Mouse (Mus musculus): ENCODE data around the gene Nlrc5. TPM values are rescaled to one million over a fixed set of nuclear protein-coding genes. Genes with fewer than 3 reads are reported as not detected.

The Nlrc5 gene
- 0.13 and 0.29 TPM in 2 replicates for polyA plus RNA-seq (2015; fragmentation: Nextera tagmentation; extraction: Ambion mirVana)

- Histone ChIP-seq H3K27me3 (peaks cover 32% of the 10 kb centered on the region), H3K9ac (peak within 1 kb of the TSS; percentile 66), H3K27ac (no peak within 1 kb of the TSS), H3K36me3 (no peaks in the 10 kb centered on the region), H3K4me3 (peak within 1 kb of the TSS; percentile 43), H3K9me3 (no peaks in the 10 kb centered on the region), H3K4me1 (replicated peaks) (peaks cover 10% of the 10 kb centered on the region), H3K4me2 (peak within 1 kb of the TSS; percentile 78)
- WGBS, result 3% methylated on average over 29 of the region's 29 CpGs
- ATAC-seq (ENCODE audit: low FRiP score), result no peak; the same call in 1 of the 2 replicates
Measured at GRCm38 (mm10) chr8:94433981-94434466, at the start of gene Nlrc5. Nlrc5 (plus strand) TSS chr8:94434356.

- WGBS, result 26% methylated on average over 20 of the region's 20 CpGs
- H3K27me3 ChIP-seq, result no peaks in the 10 kb centered on the region
- H3K9me3 ChIP-seq, result no peaks in the 10 kb centered on the region
- H3K4me1 ChIP-seq (replicated peaks), result peaks cover 22% of the 10 kb centered on the region
- H3K9ac ChIP-seq, result peak overlapping the region; percentile 92
- peak overlapping the region; percentile 84 for H3K4me3 ChIP-seq
- H3K4me2 ChIP-seq, result peak overlapping the region; percentile 89
- peak overlapping the region; percentile 96 for H3K27ac ChIP-seq
- peaks cover 15% of the 10 kb centered on the region for H3K36me3 ChIP-seq
- ATAC-seq (ENCODE audit: low FRiP score), result no peak; the same call in none of the 2 replicates
Measured at GRCm38 (mm10) chr8:94385506-94386213, 48.5 kb upstream of the Nlrc5 start.

- ATAC-seq (ENCODE audit: low FRiP score), result peak; percentile 99
- Histone ChIP-seq H3K4me2 (peak within 1 kb of the TSS; percentile 89), H3K9me3 (no peaks in the 10 kb centered on the region), H3K4me3 (peak within 1 kb of the TSS; percentile 84), H3K4me1 (replicated peaks) (peaks cover 22% of the 10 kb centered on the region), H3K9ac (peak within 1 kb of the TSS; percentile 92), H3K27me3 (no peaks in the 10 kb centered on the region), H3K36me3 (peaks cover 22% of the 10 kb centered on the region), H3K27ac (peak within 1 kb of the TSS; percentile 96)
- under 1% methylated on average over 65 of the region's 65 CpGs for WGBS
Measured at GRCm38 (mm10) chr8:94386214-94387026, 47.7 kb upstream of the Nlrc5 start, which contains the start of gene Herpud1. Herpud1 (plus strand) TSS chr8:94386438.

GRCm38 (mm10) chr8:94387027-94387684, 47.0 kb upstream of the Nlrc5 start:
- peak overlapping the region; percentile 96 for H3K27ac ChIP-seq

GRCm38 (mm10) chr8:94387785-94388184, 46.4 kb upstream of the Nlrc5 start:
- ATAC-seq (ENCODE audit: low FRiP score), result no peak
- Histone ChIP-seq H3K27me3 (no peaks in the 10 kb centered on the region), H3K9me3 (no peaks in the 10 kb centered on the region), H3K4me3 (peak overlapping the region; percentile 84), H3K4me1 (replicated peaks) (peaks cover 22% of the 10 kb centered on the region), H3K9ac (peak overlapping the region; percentile 92), H3K36me3 (peaks cover 36% of the 10 kb centered on the region), H3K4me2 (peak overlapping the region; percentile 89), H3K27ac (no peak overlapping the region)
- 33% methylated on average over 6 of the region's 6 CpGs for WGBS

More at GRCm38 (mm10) chr8:94387027-94387684, 47.0 kb upstream of the Nlrc5 start:
- H3K27me3 ChIP-seq, result no peaks in the 10 kb centered on the region
- peaks cover 30% of the 10 kb centered on the region for H3K36me3 ChIP-seq
- peak; percentile 43 for ATAC-seq (ENCODE audit: low FRiP score)
- under 1% methylated on average over 25 of the region's 25 CpGs for WGBS
- no peaks in the 10 kb centered on the region for H3K9me3 ChIP-seq
- H3K4me3 ChIP-seq, result peak overlapping the region; percentile 84
- H3K9ac ChIP-seq, result peak overlapping the region; percentile 92
- H3K4me1 ChIP-seq (replicated peaks), result peaks cover 22% of the 10 kb centered on the region
- peak overlapping the region; percentile 89 for H3K4me2 ChIP-seq

- no peak overlapping the region for H3K27ac ChIP-seq
- H3K9ac ChIP-seq, result no peak overlapping the region
- H3K36me3 ChIP-seq, result peaks cover 50% of the 10 kb centered on the region
- no peaks in the 10 kb centered on the region for H3K27me3 ChIP-seq
- H3K4me3 ChIP-seq, result no peak overlapping the region
- 92% methylated on average over 6 of the region's 6 CpGs for WGBS
- H3K4me2 ChIP-seq, result no peak overlapping the region
- no peak for ATAC-seq (ENCODE audit: low FRiP score)
- no peaks in the 10 kb centered on the region for H3K9me3 ChIP-seq
- peaks cover 22% of the 10 kb centered on the region for H3K4me1 ChIP-seq (replicated peaks)
Measured at GRCm38 (mm10) chr8:94389531-94389930, 44.6 kb upstream of the Nlrc5 start.

GRCm38 (mm10) chr8:94390429-94390828, 43.7 kb upstream of the Nlrc5 start:
- no peaks in the 10 kb centered on the region for H3K9me3 ChIP-seq
- 98% methylated on average over 6 of the region's 6 CpGs for WGBS
- H3K27ac ChIP-seq, result no peak overlapping the region
- H3K4me2 ChIP-seq, result no peak overlapping the region
- peaks cover 59% of the 10 kb centered on the region for H3K36me3 ChIP-seq
- no peaks in the 10 kb centered on the region for H3K27me3 ChIP-seq
- ATAC-seq (ENCODE audit: low FRiP score), result no peak
- peaks cover 20% of the 10 kb centered on the region for H3K4me1 ChIP-seq (replicated peaks)
- H3K4me3 ChIP-seq, result no peak overlapping the region
- no peak overlapping the region for H3K9ac ChIP-seq

GRCm38 (mm10) chr8:94390910-94391309, 43.2 kb upstream of the Nlrc5 start:
- Histone ChIP-seq H3K4me1 (replicated peaks) (peaks cover 15% of the 10 kb centered on the region), H3K27me3 (no peaks in the 10 kb centered on the region), H3K36me3 (peaks cover 64% of the 10 kb centered on the region), H3K9ac (no peak overlapping the region), H3K27ac (no peak overlapping the region), H3K9me3 (no peaks in the 10 kb centered on the region), H3K4me3 (no peak overlapping the region), H3K4me2 (no peak overlapping the region)
- 97% methylated on average over 8 of the region's 8 CpGs for WGBS
- no peak for ATAC-seq (ENCODE audit: low FRiP score)

- 82% methylated on average over 12 of the region's 12 CpGs for WGBS
- H3K4me3 ChIP-seq, result no peak overlapping the region
- H3K4me2 ChIP-seq, result no peak overlapping the region
- H3K27me3 ChIP-seq, result no peaks in the 10 kb centered on the region
- peaks cover 75% of the 10 kb centered on the region for H3K36me3 ChIP-seq
- no peak for ATAC-seq (ENCODE audit: low FRiP score)
- H3K9ac ChIP-seq, result no peak overlapping the region
- H3K9me3 ChIP-seq, result no peaks in the 10 kb centered on the region
- no peak overlapping the region for H3K27ac ChIP-seq
- peaks cover 15% of the 10 kb centered on the region for H3K4me1 ChIP-seq (replicated peaks)
Measured at GRCm38 (mm10) chr8:94392147-94392546, 42.0 kb upstream of the Nlrc5 start.

- Histone ChIP-seq H3K27me3 (no peaks in the 10 kb centered on the region), H3K4me2 (no peak overlapping the region), H3K27ac (no peak overlapping the region), H3K36me3 (peaks cover 80% of the 10 kb centered on the region), H3K9ac (no peak overlapping the region), H3K4me3 (no peak overlapping the region), H3K4me1 (replicated peaks) (peaks cover 12% of the 10 kb centered on the region), H3K9me3 (no peaks in the 10 kb centered on the region)
- 85% methylated on average over 6 of the region's 6 CpGs for whole genome bisulfite sequencing
- ATAC-seq (ENCODE audit: low FRiP score), result no peak
Measured at GRCm38 (mm10) chr8:94392648-94393047, 41.5 kb upstream of the Nlrc5 start.

GRCm38 (mm10) chr8:94395851-94396540, 38.2 kb upstream of the Nlrc5 start:
- Histone ChIP-seq H3K27ac (no peak overlapping the region), H3K4me3 (no peak overlapping the region), H3K27me3 (no peaks in the 10 kb centered on the region), H3K4me1 (replicated peaks) (no peaks in the 10 kb centered on the region), H3K4me2 (no peak overlapping the region), H3K9ac (no peak overlapping the region), H3K9me3 (no peaks in the 10 kb centered on the region), H3K36me3 (peaks cover 75% of the 10 kb centered on the region)
- ATAC-seq (ENCODE audit: low FRiP score), result no peak
- 88% methylated on average over 6 of the region's 6 CpGs for WGBS

Data from hindbrain, embryonic 13.5 days (tissue).